Mouse (Mus musculus) forebrain, embryonic 13.5 days (tissue): ENCODE measurements around the gene Nupr1. TPM values are rescaled to one million over a fixed set of nuclear protein-coding genes. Genes with fewer than 3 reads are reported as not detected.

ENCODE experiments used
- ATAC-seq: fragments of 200-750 bp; cut with Nextera tagmentation; 2 replicates; pipeline ENCODE4 v1.8.0; 2017
- H3K27ac ChIP-seq: fragments of 300-500 bp; sonication (generic); 2 replicates; pipeline ENCODE4 v1.5.1; 2015; ENCODE audit warnings: inconsistent platforms, mild to moderate bottlenecking, moderate library complexity
- H3K27me3 ChIP-seq: fragments of 300-500 bp; sonication (generic); 2 replicates; pipeline ENCODE4 v1.6.1; 2015; ENCODE audit warnings: mild to moderate bottlenecking, inconsistent platforms
- H3K36me3 ChIP-seq: fragments of 300-500 bp; sonication (generic); 2 replicates; pipeline ENCODE4 v1.6.1; 2015; ENCODE audit warnings: mild to moderate bottlenecking, inconsistent platforms; ENCODE audit not compliant: poor library complexity, severe bottlenecking
- H3K4me1 ChIP-seq: fragments of 300-500 bp; sonication (generic); 2 replicates; pipeline ENCODE4 v1.6.1; 2015; ENCODE audit warnings: inconsistent platforms
- H3K4me2 ChIP-seq: fragments of 300-500 bp; sonication (generic); 2 replicates; pipeline ENCODE4 v1.6.1; 2015; ENCODE audit warnings: inconsistent platforms, mild to moderate bottlenecking, moderate library complexity
- H3K4me3 ChIP-seq: fragments of 300-500 bp; sonication (generic); 2 replicates; pipeline ENCODE4 v1.5.1; 2015; ENCODE audit warnings: mild to moderate bottlenecking, inconsistent platforms
- H3K9ac ChIP-seq: fragments of 300-500 bp; sonication (generic); 2 replicates; pipeline ENCODE4 v1.6.1; 2015; ENCODE audit warnings: mild to moderate bottlenecking, inconsistent platforms
- H3K9me3 ChIP-seq: fragments of 300-500 bp; sonication (generic); replicated peaks from 2 replicates; pipeline ENCODE4 v1.6.1; 2016; ENCODE audit warnings: inconsistent platforms
- WGBS: fragments of 180-500 bp; shearing (Covaris S2); methylation state at CpG from one replicate; pipeline ENCODE4 v1.1.7; 2015; 5-methylcytosine and 5-hydroxymethylcytosine counted together
- microRNA-seq: library from miRNA; unstranded; fragments of <30 nt; microRNA quantifications from one replicate; pipeline ENCODE4, GENCODE M21; 2016
- polyA plus RNA-seq: library from polyadenylated mRNA; unstranded; fragments of >200 nt; fragmentation: Nextera tagmentation; extraction: Ambion mirVana; gene quantifications from 2 replicates; pipeline ENCODE4 v1.2.1, GENCODE M21; 2015

Nupr1 gene
- polyA plus RNA-seq, 1 experiment from 2014 or later = 2.5 TPM

DNA sequence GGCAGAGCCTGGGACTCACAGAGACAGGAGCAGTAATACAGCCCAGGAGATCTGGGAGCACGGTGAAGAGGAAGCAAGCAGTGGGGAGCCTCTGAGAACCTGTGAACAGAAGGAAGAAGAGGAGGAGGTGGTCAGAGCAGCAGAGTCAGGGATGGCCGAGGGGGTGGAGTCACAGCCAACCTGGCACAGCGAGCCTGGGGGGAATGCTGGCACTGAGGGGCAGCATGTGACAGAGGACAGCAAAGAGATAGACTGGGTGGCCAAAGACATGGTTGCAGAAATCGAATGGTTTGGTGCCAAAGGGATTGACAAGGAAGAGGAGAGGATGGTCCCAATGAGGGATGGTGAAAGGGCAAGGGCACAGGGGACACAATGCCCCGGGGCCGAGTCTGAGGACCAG is 44.9 kb downstream of the Nupr1 start, which contains the start of gene Cln3:
Gene Cln3, minus strand, starts transcription at position 101 of the 400 bp plus-strand sequence.
- ATAC-seq = no peak
- H3K9me3 ChIP-seq = no peaks in the 10 kb centered on the region
- no peaks in the 10 kb centered on the region for H3K36me3 ChIP-seq
- WGBS = 76% methylated on average over 6 of the region's 6 CpGs
- H3K27ac ChIP-seq = no peak within 1 kb of the TSS
- H3K4me1 ChIP-seq = peaks cover 17% of the 10 kb centered on the region
- no peak within 1 kb of the TSS; the same call in 1 of the 2 replicates for H3K9ac ChIP-seq
- H3K27me3 ChIP-seq = peaks cover 22% of the 10 kb centered on the region
- no peak within 1 kb of the TSS for H3K4me3 ChIP-seq
- no peak within 1 kb of the TSS for H3K4me2 ChIP-seq

DNA sequence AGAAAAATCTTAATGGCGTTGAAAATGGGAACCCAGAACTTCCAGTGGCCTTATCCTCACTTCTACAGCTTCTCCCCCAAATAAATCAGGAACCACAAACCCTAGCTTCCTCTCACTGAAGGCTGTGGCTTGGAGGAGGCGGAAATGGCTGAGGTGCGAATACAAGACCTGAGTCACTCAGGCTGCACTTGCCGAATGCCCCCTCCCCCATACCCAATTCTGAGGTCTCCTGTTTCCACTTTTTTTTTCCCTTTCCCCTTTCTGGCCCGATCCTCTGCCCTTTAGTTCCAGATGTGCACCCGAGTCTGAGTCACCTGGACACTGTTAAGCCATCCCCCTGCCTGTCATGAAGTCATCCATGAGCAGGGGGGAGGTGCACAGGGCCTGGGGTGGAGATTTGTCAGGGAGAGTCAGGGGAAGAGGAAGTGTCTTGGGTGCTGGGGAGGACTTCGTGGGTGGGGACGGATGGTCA is 46.1 kb downstream of the Nupr1 start, which contains the start of gene Apobr:
Gene Apobr, plus strand, starts transcription at position 437 of the 472 bp plus-strand sequence.
- peak within 1 kb of the TSS; percentile 84 for H3K4me2 ChIP-seq
- no peak within 1 kb of the TSS for H3K27ac ChIP-seq
- WGBS = 86% methylated on average over 8 of the region's 8 CpGs
- H3K36me3 ChIP-seq = 0 out of 2 replicates have a peak, but pooled peaks cover 2% of the 10 kb centered on the region
- no peak within 1 kb of the TSS; the same call in 1 of the 2 replicates for H3K9ac ChIP-seq
- peaks cover 22% of the 10 kb centered on the region for H3K27me3 ChIP-seq
- no peaks in the 10 kb centered on the region for H3K9me3 ChIP-seq
- no peak for ATAC-seq
- H3K4me3 ChIP-seq = peak within 1 kb of the TSS; percentile 61; the same call in 1 of the 2 replicates
- peaks cover 17% of the 10 kb centered on the region for H3K4me1 ChIP-seq

DNA sequence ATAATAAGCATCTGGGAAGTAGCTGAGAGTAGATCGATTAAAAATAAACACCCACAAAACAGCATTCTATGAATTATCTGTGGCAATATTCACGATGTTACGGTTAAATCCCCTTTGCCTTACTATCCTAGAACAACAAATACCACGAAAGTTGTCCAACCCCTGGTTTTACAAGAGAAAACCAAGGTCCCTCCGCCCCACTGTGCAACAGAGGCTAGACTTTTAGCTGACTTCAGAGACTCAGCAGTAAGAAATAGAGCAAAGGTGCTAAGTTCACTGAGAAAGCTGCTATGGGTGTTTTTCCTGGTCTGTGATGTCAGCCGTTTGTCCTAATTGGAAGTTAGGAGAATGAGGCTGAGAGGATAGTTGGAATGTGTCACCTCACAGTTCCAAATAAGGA is 46.9 kb downstream of the Nupr1 start:
- Histone ChIP-seq H3K36me3 (peaks cover 9% of the 10 kb centered on the region), H3K27me3 (peaks cover 22% of the 10 kb centered on the region), H3K4me3 (peak overlapping the region; percentile 61), H3K9me3 (no peaks in the 10 kb centered on the region), H3K4me1 (peaks cover 17% of the 10 kb centered on the region), H3K4me2 (peak overlapping the region; percentile 84), H3K27ac (peak overlapping the region; percentile 82; the same call in 1 of the 2 replicates), H3K9ac (no peak overlapping the region)
- ATAC-seq = no peak
- WGBS = 56% methylated on average over 6 of the region's 6 CpGs

DNA sequence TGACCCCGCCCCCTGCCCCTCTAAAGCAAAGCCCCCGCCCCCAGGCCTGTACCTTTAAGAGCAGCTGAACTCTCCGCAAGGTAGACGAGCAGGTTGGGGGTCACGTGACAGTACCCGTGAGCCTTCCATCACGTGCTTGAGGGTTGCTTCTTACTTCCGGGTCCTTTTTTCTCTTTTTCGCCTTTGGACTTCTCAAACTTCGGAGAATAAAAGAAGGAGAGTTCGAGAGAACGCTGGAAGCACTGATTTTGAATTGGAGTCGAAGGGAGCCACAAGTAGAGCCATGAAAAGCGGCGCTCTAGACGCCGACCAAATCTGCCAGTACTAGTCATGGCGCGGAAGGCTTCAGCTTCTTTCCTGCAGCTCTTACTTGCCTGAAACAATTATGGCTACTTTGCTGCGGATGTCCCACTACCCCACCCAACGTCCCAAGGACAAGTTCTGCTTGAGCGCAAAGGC is 47.4 kb downstream of the Nupr1 start:
- H3K36me3 ChIP-seq = peaks cover 14% of the 10 kb centered on the region
- no peaks in the 10 kb centered on the region for H3K9me3 ChIP-seq
- peak; percentile 92 for ATAC-seq
- peak overlapping the region; percentile 68 for H3K9ac ChIP-seq
- H3K4me3 ChIP-seq = peak overlapping the region; percentile 61
- peak overlapping the region; percentile 84 for H3K4me2 ChIP-seq
- WGBS = 1% methylated on average over 22 of the region's 22 CpGs
- H3K27me3 ChIP-seq = peaks cover 22% of the 10 kb centered on the region
- peaks cover 17% of the 10 kb centered on the region for H3K4me1 ChIP-seq
- H3K27ac ChIP-seq = peak overlapping the region; percentile 82

- Histone ChIP-seq H3K27ac (no peak overlapping the region), H3K9me3 (no peaks in the 10 kb centered on the region), H3K4me1 (peaks cover 13% of the 10 kb centered on the region), H3K9ac (peak overlapping the region; percentile 68), H3K4me2 (peak overlapping the region; percentile 84), H3K36me3 (peaks cover 19% of the 10 kb centered on the region), H3K4me3 (peak overlapping the region; percentile 61), H3K27me3 (peaks cover 22% of the 10 kb centered on the region)
- 2% methylated on average over 20 of the region's 20 CpGs for WGBS
- peak; percentile 56; the same call in 1 of the 2 replicates for ATAC-seq
Observed at GRCm38 (mm10) chr7:126582759-126583158, 47.9 kb downstream of the Nupr1 start.

DNA sequence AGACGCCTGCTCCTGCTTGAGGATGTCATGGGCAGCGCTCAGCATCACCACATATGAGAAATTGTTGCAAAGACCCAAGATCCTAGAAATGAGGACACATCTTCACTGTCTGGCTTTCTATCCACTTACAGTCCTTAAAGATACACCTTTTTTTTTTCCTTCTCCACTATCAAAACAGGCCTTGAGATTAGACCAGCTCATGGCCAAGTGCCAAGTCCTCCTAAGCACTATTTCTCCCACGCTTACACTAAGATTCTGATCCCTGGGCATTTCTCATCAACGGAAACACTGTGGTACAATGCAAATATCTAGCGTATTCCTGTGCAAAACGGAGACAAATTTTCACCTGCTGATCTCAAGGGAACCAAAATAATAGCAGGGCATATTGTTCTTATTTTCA is 49.0 kb downstream of the Nupr1 start:
- Histone ChIP-seq H3K27me3 (peaks cover 22% of the 10 kb centered on the region), H3K4me3 (no peak overlapping the region), H3K4me2 (peak overlapping the region; percentile 84), H3K9ac (no peak overlapping the region), H3K27ac (no peak overlapping the region), H3K4me1 (peaks cover 13% of the 10 kb centered on the region), H3K9me3 (no peaks in the 10 kb centered on the region), H3K36me3 (peaks cover 24% of the 10 kb centered on the region)
- ATAC-seq = no peak
- WGBS = 84% methylated on average over 6 of the region's 6 CpGs

GRCm38 (mm10) chr7:126579172-126579571 is 51.5 kb downstream of the Nupr1 start:
- WGBS = 64% methylated on average over 8 of the region's 8 CpGs
- Histone ChIP-seq H3K4me3 (no peak overlapping the region), H3K36me3 (peaks cover 40% of the 10 kb centered on the region), H3K4me1 (peaks cover 13% of the 10 kb centered on the region), H3K9ac (no peak overlapping the region), H3K27ac (no peak overlapping the region), H3K27me3 (no peaks in the 10 kb centered on the region), H3K9me3 (no peaks in the 10 kb centered on the region), H3K4me2 (no peak overlapping the region)
- no peak for ATAC-seq

DNA sequence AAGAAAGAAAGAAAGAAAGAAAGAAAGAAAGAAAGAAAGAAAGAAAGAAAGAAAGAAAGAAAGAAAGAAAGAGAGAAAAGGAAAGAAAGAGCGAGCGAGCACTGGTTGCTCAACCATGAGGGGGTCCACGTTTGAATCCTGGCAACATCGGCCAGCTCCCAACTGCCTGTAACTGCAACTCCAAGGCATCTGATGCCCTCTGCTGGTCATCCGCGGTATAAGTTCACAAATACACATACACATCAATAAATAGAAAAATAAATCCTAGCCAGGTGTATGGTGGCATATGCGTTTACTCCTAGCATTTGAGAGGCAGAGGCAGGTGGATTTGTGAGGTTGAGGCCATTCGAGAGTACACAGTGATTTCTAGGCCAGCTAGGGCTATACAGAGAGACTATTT is 53.7 kb downstream of the Nupr1 start:
- no peak overlapping the region for H3K27ac ChIP-seq
- no peak overlapping the region for H3K9ac ChIP-seq
- H3K27me3 ChIP-seq = no peaks in the 10 kb centered on the region
- H3K4me1 ChIP-seq = peaks cover 7% of the 10 kb centered on the region
- ATAC-seq = no peak
- no peak overlapping the region for H3K4me3 ChIP-seq
- H3K9me3 ChIP-seq = no peaks in the 10 kb centered on the region
- WGBS = 47% methylated on average over 8 of the region's 8 CpGs
- H3K4me2 ChIP-seq = no peak overlapping the region
- peaks cover 54% of the 10 kb centered on the region for H3K36me3 ChIP-seq

Small RNA genes lying within 50 kb of the gene (microRNA-seq; reads per million reads assigned to microRNA genes)
- gene Mir7059 = 0.80 reads per million

Other genes starting within 250 kb of the Nupr1 start
- 3.0 and 4.5 TPM in 2 replicates for gene Nfatc2ip, start 234.1 kb downstream of the Nupr1 start, polyA plus RNA-seq
- gene Cd19, start 216.0 kb downstream of the Nupr1 start, polyA plus RNA-seq = not detected in 2 replicates
- gene Rabep2, start 202.1 kb downstream of the Nupr1 start, polyA plus RNA-seq = 18.7 and 22.4 TPM in 2 replicates
- 0.19 and 0.32 TPM in 2 replicates for gene Atp2a1, start 167.8 kb downstream of the Nupr1 start, polyA plus RNA-seq
- 55.8 and 61.6 TPM in 2 replicates for gene Sh2b1, start 155.4 kb downstream of the Nupr1 start, polyA plus RNA-seq
- 114 and 123 TPM in 2 replicates for gene Tufm, start 143.5 kb downstream of the Nupr1 start, polyA plus RNA-seq
- 52.4 and 60.0 TPM in 2 replicates for gene Atxn2l, start 127.4 kb downstream of the Nupr1 start, polyA plus RNA-seq
- 209 and 212 TPM in 2 replicates for gene Eif3c, start 64.5 kb downstream of the Nupr1 start, polyA plus RNA-seq
- gene Apobr, start 45.9 kb downstream of the Nupr1 start, polyA plus RNA-seq = 0.38 and 0.46 TPM in 2 replicates
- gene Cln3, start 45.0 kb downstream of the Nupr1 start, polyA plus RNA-seq = 26.3 and 30.8 TPM in 2 replicates
- gene Il27, start 35.9 kb downstream of the Nupr1 start, polyA plus RNA-seq = not detected in 2 replicates
- 57.3 and 64.6 TPM in 2 replicates for gene Sgf29, start 18.4 kb upstream of the Nupr1 start, polyA plus RNA-seq
- gene Sult1a1, start 45.6 kb upstream of the Nupr1 start, polyA plus RNA-seq = 0.46 and 0.68 TPM in 2 replicates
- 183 and 187 TPM in 2 replicates for gene Bola2, start 64.5 kb upstream of the Nupr1 start, polyA plus RNA-seq
- 16.6 TPM in 2 replicates for gene Slx1b, start 64.9 kb upstream of the Nupr1 start, polyA plus RNA-seq
- 72.7 and 77.1 TPM in 2 replicates for gene Coro1a, start 76.9 kb upstream of the Nupr1 start, polyA plus RNA-seq
- 75.3 and 78.3 TPM in 2 replicates for gene Mapk3, start 128.7 kb upstream of the Nupr1 start, polyA plus RNA-seq
- 1.7 and 2.8 TPM in 2 replicates for gene Gdpd3, start 135.5 kb upstream of the Nupr1 start, polyA plus RNA-seq
- 124 and 143 TPM in 2 replicates for gene Ypel3, start 146.1 kb upstream of the Nupr1 start, polyA plus RNA-seq
- 0.43 and 0.55 TPM in 2 replicates for gene Tbx6, start 150.6 kb upstream of the Nupr1 start, polyA plus RNA-seq
- gene Ppp4c, start 161.6 kb upstream of the Nupr1 start, polyA plus RNA-seq = 246 and 258 TPM in 2 replicates
- 27.0 and 30.0 TPM in 2 replicates for gene Fam57b, start 166.8 kb upstream of the Nupr1 start, polyA plus RNA-seq
- gene 4930451I11Rik, start 200.8 kb upstream of the Nupr1 start, polyA plus RNA-seq = not detected in 2 replicates
- 4.1 and 4.2 TPM in 2 replicates for gene Doc2a, start 216.6 kb upstream of the Nupr1 start, polyA plus RNA-seq
- gene Hirip3, start 231.1 kb upstream of the Nupr1 start, polyA plus RNA-seq = 47.7 and 49.1 TPM in 2 replicates
- 94.9 and 96.2 TPM in 2 replicates for gene Ino80e, start 231.5 kb upstream of the Nupr1 start, polyA plus RNA-seq